Mouse (Mus musculus) c-Kit-negative CD71-positive TER-119-positive erythroid progenitor cells, embryonic 14.5 days (primary cell): ENCODE measurements around the gene Cyb561.

Source experiments
- DNase-seq: peaks from one replicate; pipeline ENCODE4 v3.0.0-alpha.2; 2013; ENCODE audit warnings: low read depth, low spot score

Gene Cyb561

GRCm38 (mm10) chr11:105922769-105923663 lies 30.1 kb downstream of the Cyb561 start:
- DNase-seq, result no peak

GRCm38 (mm10) chr11:105921275-105921674 lies 31.9 kb downstream of the Cyb561 start:
- DNase-seq, result no peak

- DNase-seq, result no peak
These were observed 32.3 kb downstream of the Cyb561 start for GRCm38 (mm10) chr11:105920836-105921235.

GRCm38 (mm10) chr11:105920098-105920785 lies 32.9 kb downstream of the Cyb561 start:
- no peak for DNase-seq

GRCm38 (mm10) chr11:105913580-105913979 lies 39.6 kb downstream of the Cyb561 start:
- DNase-seq, result no peak

- no peak for DNase-seq
These were observed 41.4 kb downstream of the Cyb561 start for GRCm38 (mm10) chr11:105911592-105912375.

- no peak for DNase-seq
These were observed 42.0 kb downstream of the Cyb561 start for GRCm38 (mm10) chr11:105911149-105911548.

- no peak for DNase-seq
These were observed 43.5 kb downstream of the Cyb561 start for GRCm38 (mm10) chr11:105909617-105910016.

GRCm38 (mm10) chr11:105908926-105909325 lies 44.2 kb downstream of the Cyb561 start:
- DNase-seq, result no peak

GRCm38 (mm10) chr11:105907381-105907780 lies 45.8 kb downstream of the Cyb561 start:
- DNase-seq, result no peak

GRCm38 (mm10) chr11:105905529-105906213 lies 47.5 kb downstream of the Cyb561 start:
- no peak for DNase-seq

- DNase-seq, result no peak
These were observed 50.2 kb downstream of the Cyb561 start for GRCm38 (mm10) chr11:105902956-105903355.

- DNase-seq, result no peak
These were observed 51.6 kb downstream of the Cyb561 start for GRCm38 (mm10) chr11:105901501-105901900.

- DNase-seq, result no peak
These were observed 54.0 kb downstream of the Cyb561 start for GRCm38 (mm10) chr11:105899151-105899550.

GRCm38 (mm10) chr11:105887281-105887680 lies 65.9 kb downstream of the Cyb561 start:
- DNase-seq, result no peak

GRCm38 (mm10) chr11:105885558-105885957 lies 67.6 kb downstream of the Cyb561 start:
- no peak for DNase-seq
